In the genomic region with DNA sequence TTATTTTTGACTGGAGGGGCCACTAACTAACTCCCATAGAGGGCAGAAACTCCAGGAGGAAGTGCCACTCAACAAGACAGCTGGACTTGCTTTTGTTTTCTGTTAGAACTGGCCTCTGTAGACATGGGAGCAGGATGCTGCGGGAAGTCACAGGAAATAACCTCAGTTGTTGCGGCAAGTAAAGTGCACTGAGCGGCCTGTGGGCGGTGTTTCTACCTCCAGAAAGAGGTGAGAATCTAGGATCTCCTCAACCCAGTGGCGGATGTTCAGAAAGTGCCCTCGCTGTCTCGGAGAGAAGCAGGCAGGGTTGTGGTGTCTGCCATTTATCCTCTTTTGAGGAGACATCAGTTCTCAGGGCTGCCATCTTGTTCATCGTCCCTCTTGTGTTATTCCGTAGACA, we compare ENCODE assay signal across 16 mouse cellular contexts.
A peak's percentile ranks its signal among the peaks of the same experiment; 100 is the strongest.
DNase-seq lines count a peak whose midpoint lies in the region; ATAC-seq and TF ChIP-seq lines count a peak whose summit lies in the region.
"Had no signal": no experiment of that assay in that cellular context is flagged by ENCODE, and none has a peak within 500 bp of the region (broad histone marks: within the 10 kb centered on the region; RNA-seq: fewer than 3 reads in every experiment).

No protein-coding gene starts in this region.

- H3K36me3 ChIP-seq in kidney, postnatal 0 days (ENCODE audit: insufficient read depth, low read length) = no peaks in the 10 kb centered on the region
- H3K36me3 ChIP-seq in kidney, embryonic 16.5 days (ENCODE audit: insufficient read depth, low read length) = no peaks in the 10 kb centered on the region
- H3K36me3 ChIP-seq in embryonic facial prominence, embryonic 14.5 days (ENCODE audit: control insufficient read depth, insufficient read depth, low read length) = no peaks in the 10 kb centered on the region
- H3K36me3 ChIP-seq: forebrain, embryonic 12.5 days; G1E; midbrain, embryonic 15.5 days; neural tube, embryonic 15.5 days had no signal

- WGBS in kidney, postnatal 0 days = 88% methylated on average over 9 of the region's 9 CpGs
- WGBS in kidney, embryonic 16.5 days = 82% methylated on average over 9 of the region's 9 CpGs
- WGBS in embryonic facial prominence, embryonic 14.5 days = 82% methylated on average over 9 of the region's 9 CpGs

- 0 out of 2 replicates have a peak, but pooled peaks cover 7% of the 10 kb centered on the region for H3K4me1 ChIP-seq in kidney, postnatal 0 days (replicated peaks; ENCODE audit: insufficient read depth, low read length)
- H3K4me1 ChIP-seq in kidney, embryonic 16.5 days (ENCODE audit: insufficient read depth, low read length) = 0 out of 2 replicates have a peak, but pooled peaks cover 5% of the 10 kb centered on the region
- H3K4me1 ChIP-seq in embryonic facial prominence, embryonic 14.5 days (ENCODE audit: control insufficient read depth, insufficient read depth, low read length) = no peaks in the 10 kb centered on the region; the same call in 1 of the 2 replicates
- H3K4me1 ChIP-seq: forebrain, embryonic 12.5 days; midbrain, embryonic 15.5 days had no signal

- H3K9me3 ChIP-seq in kidney, postnatal 0 days (replicated peaks; ENCODE audit: low read length) = no peaks in the 10 kb centered on the region
- 0 out of 2 replicates have a peak, but pooled peaks cover 3% of the 10 kb centered on the region for H3K9me3 ChIP-seq in kidney, embryonic 16.5 days (ENCODE audit: low read length)
- H3K9me3 ChIP-seq in embryonic facial prominence, embryonic 14.5 days (ENCODE audit: control insufficient read depth, low read length) = no peaks in the 10 kb centered on the region
- H3K9me3 ChIP-seq: forebrain, embryonic 12.5 days; G1E; midbrain, embryonic 15.5 days; neural tube, embryonic 15.5 days had no signal

- H3K4me2 ChIP-seq in kidney, postnatal 0 days (ENCODE audit: low read length) = no peak overlapping the region
- H3K4me2 ChIP-seq in kidney, embryonic 16.5 days (replicated peaks; ENCODE audit: low read depth, low read length) = no peak overlapping the region
- no peak overlapping the region for H3K4me2 ChIP-seq in embryonic facial prominence, embryonic 14.5 days (ENCODE audit: low read depth, low read length)
- H3K4me2 ChIP-seq: forebrain, embryonic 12.5 days; midbrain, embryonic 15.5 days; neural tube, embryonic 15.5 days had no signal

- peak; percentile 32 for DNase-seq in kidney, postnatal 0 days (ENCODE audit: low spot score)
- DNase-seq in ES-CJ7 (ENCODE audit: low read depth, low spot score) = peak; percentile 10
- DNase-seq in embryonic facial prominence, embryonic 14.5 days (ENCODE audit: low spot score) = peak; percentile 14
- peak; percentile 60 for DNase-seq in thymus, postnatal 0 days (ENCODE audit: low spot score)
- DNase-seq in left cerebral cortex, adult 9 months (ENCODE audit: low spot score in 2 of 2) = no peak
- DNase-seq in urinary bladder, postnatal 4 days (ENCODE audit: low spot score in 2 of 2) = no peak
- DNase-seq: adrenal gland, adult 2 months; embryo, embryonic 11 days; gastrocnemius, postnatal 25 days had no signal

- ATAC-seq in kidney, postnatal 0 days (replicated peaks; ENCODE audit: low FRiP score, low read depth) = no peak
- no peak; the same call in 1 of the 2 replicates for ATAC-seq in kidney, embryonic 16.5 days (ENCODE audit: low FRiP score, low TSS enrichment)
- no peak for ATAC-seq in embryonic facial prominence, embryonic 14.5 days (ENCODE audit: low read depth)
- ATAC-seq: midbrain, embryonic 15.5 days had no signal

- H3K27me3 ChIP-seq in kidney, postnatal 0 days (ENCODE audit: insufficient read depth, low read length) = no peaks in the 10 kb centered on the region
- no peaks in the 10 kb centered on the region for H3K27me3 ChIP-seq in kidney, embryonic 16.5 days (ENCODE audit: insufficient read depth, low read length)
- H3K27me3 ChIP-seq in embryonic facial prominence, embryonic 14.5 days (replicated peaks; ENCODE audit: control insufficient read depth, insufficient read depth, low read length) = no peaks in the 10 kb centered on the region
- H3K27me3 ChIP-seq: forebrain, embryonic 12.5 days; midbrain, embryonic 15.5 days; neural tube, embryonic 15.5 days had no signal

- H3K9ac ChIP-seq in kidney, postnatal 0 days (ENCODE audit: low read depth, low read length) = no peak overlapping the region
- H3K9ac ChIP-seq in kidney, embryonic 16.5 days (replicated peaks; ENCODE audit: low read length) = no peak overlapping the region
- no peak overlapping the region for H3K9ac ChIP-seq in embryonic facial prominence, embryonic 14.5 days (ENCODE audit: low read depth, low read length)
- H3K9ac ChIP-seq: forebrain, embryonic 12.5 days; liver, embryonic 14.5 days; midbrain, embryonic 15.5 days; neural tube, embryonic 15.5 days had no signal

- H3K27ac ChIP-seq in kidney, postnatal 0 days = no peak overlapping the region
- H3K27ac ChIP-seq in kidney, embryonic 16.5 days (ENCODE audit: low read length) = no peak overlapping the region
- H3K27ac ChIP-seq in embryonic facial prominence, embryonic 14.5 days (replicated peaks; ENCODE audit: low read depth, low read length) = no peak overlapping the region
- H3K27ac ChIP-seq: forebrain, embryonic 12.5 days; liver, embryonic 14.5 days; midbrain, embryonic 15.5 days; neural tube, embryonic 15.5 days; stomach, postnatal 0 days had no signal

- no peak overlapping the region for H3K4me3 ChIP-seq in kidney, postnatal 0 days (replicated peaks; ENCODE audit: low read depth, low read length)
- no peak overlapping the region for H3K4me3 ChIP-seq in kidney, embryonic 16.5 days (ENCODE audit: low read length)
- H3K4me3 ChIP-seq in embryonic facial prominence, embryonic 14.5 days (ENCODE audit: low read depth, low read length) = no peak overlapping the region
- H3K4me3 ChIP-seq: forebrain, embryonic 12.5 days; midbrain, embryonic 15.5 days; neural tube, embryonic 15.5 days had no signal

- no peak for TF ChIP-seq CTCF in kidney, postnatal 0 days (IDR thresholded peaks at IDR 0.05; ENCODE audit: low read depth)

Comparison
In these comparisons a context has a peak if more than half of its experiments do, and no peak if none do; other contexts are left out.
1. DNase-seq: peak in kidney, postnatal 0 days (single experiment), ES-CJ7 (single experiment), embryonic facial prominence, embryonic 14.5 days (single experiment) and thymus, postnatal 0 days (single experiment); none in left cerebral cortex, adult 9 months (0 of 2) and urinary bladder, postnatal 4 days (0 of 2).